Mouse (Mus musculus) intestine, embryonic 16.5 days (tissue): ENCODE measurements around the gene Tmod3. TPM values are rescaled to one million over a fixed set of nuclear protein-coding genes. Genes with fewer than 3 reads are reported as not detected.
A peak's percentile ranks its signal among the peaks of the same experiment; 100 is the strongest.

Experiments
- ATAC-seq: fragments of 200-750 bp; cut with Nextera tagmentation; 2 replicates; pipeline ENCODE4 v1.8.0; 2017; ENCODE audit warnings: moderate TSS enrichment, moderate library complexity
- H3K27ac ChIP-seq: fragments of 300-500 bp; sonication (generic); 2 replicates; pipeline ENCODE4 v1.5.1; 2014; ENCODE audit warnings: mild to moderate bottlenecking, low read length
- H3K27me3 ChIP-seq: fragments of 300-500 bp; sonication (generic); replicated peaks from 2 replicates; pipeline ENCODE4 v1.6.1; 2014; ENCODE audit warnings: low read length, control low read depth, mixed read lengths; ENCODE audit not compliant: control insufficient read depth, insufficient read depth
- H3K36me3 ChIP-seq: fragments of 300-500 bp; sonication (generic); 2 replicates; pipeline ENCODE4 v1.6.1; 2014; ENCODE audit warnings: low read length, control low read depth; ENCODE audit not compliant: control insufficient read depth, insufficient read depth
- H3K4me1 ChIP-seq: fragments of 300-500 bp; sonication (generic); 2 replicates; pipeline ENCODE4 v1.6.1; 2014; ENCODE audit warnings: low read length, control low read depth, mixed read lengths; ENCODE audit not compliant: control insufficient read depth, insufficient read depth
- H3K4me2 ChIP-seq: fragments of 300-500 bp; sonication (generic); 2 replicates; pipeline ENCODE4 v1.6.1; 2014; ENCODE audit warnings: low read depth, low read length, control low read depth
- H3K4me3 ChIP-seq: fragments of 300-500 bp; sonication (generic); 2 replicates; pipeline ENCODE4 v1.5.1; 2014; ENCODE audit warnings: mild to moderate bottlenecking, low read length
- H3K9ac ChIP-seq: fragments of 300-500 bp; sonication (generic); 2 replicates; pipeline ENCODE4 v1.6.1; 2014; ENCODE audit warnings: low read depth, low read length
- H3K9me3 ChIP-seq: fragments of 300-500 bp; sonication (generic); 2 replicates; pipeline ENCODE4 v1.6.1; 2016; ENCODE audit warnings: low read length, control low read depth; ENCODE audit not compliant: control insufficient read depth
- WGBS: fragments of 180-500 bp; shearing (Covaris S2); extraction: QIAGEN DNeasy Blood & Tissue Kit; methylation state at CpG from one replicate; pipeline ENCODE4 v1.1.7; 2014; 5-methylcytosine and 5-hydroxymethylcytosine counted together
- polyA plus RNA-seq: library from polyadenylated mRNA; unstranded; fragments of >200 nt; fragmentation: Nextera tagmentation; extraction: Ambion mirVana; gene quantifications from 2 replicates; pipeline ENCODE4 v1.2.1, GENCODE M21; 2015

Tmod3 gene
- polyA plus RNA-seq, 1 experiment from 2014 or later = 104 TPM

DNA sequence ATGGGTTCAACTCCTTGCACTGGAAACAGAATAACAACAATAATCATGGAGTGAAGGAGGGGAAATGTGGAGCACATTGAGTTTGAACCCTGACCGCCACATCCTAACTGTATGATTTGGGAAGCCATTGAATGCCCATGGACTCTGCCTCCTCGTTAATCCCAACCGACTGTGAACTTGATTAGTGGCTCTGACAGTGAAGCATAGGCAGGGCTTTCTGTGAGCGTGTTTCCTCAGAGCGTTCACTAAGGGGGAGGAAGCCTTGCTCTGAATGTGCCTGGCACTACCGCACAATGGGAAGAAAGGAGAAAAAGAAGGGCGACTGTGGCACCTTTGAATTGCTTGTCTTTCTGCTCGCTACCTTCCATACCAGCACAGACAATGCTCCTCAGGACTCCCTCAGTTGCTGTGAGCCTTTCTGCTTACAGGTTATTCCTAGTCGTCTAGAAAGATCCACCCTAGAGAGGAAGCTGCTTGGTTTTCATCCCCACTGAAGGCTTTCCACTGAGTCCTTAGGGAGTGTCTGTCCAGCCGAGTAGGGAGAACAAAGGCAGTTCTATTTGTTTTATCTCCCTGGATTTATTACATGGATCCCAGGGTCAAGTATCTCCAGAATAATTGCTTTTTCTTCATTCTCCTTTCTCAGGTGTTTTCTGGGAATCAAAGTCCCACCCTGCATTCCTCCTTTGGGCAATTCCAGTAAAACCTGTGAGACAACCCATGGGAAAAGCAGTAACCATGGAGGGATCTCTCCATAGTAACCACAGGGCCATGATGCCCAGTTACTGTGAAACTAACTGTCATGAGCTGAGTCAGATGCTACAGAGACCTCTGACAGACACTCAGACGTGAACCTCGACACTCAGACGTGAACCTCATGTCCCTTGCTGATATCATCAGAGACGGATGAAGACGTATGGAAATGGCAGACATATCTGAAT is 30.7 kb upstream of the Tmod3 start:
- ATAC-seq = peak; percentile 85

DNA sequence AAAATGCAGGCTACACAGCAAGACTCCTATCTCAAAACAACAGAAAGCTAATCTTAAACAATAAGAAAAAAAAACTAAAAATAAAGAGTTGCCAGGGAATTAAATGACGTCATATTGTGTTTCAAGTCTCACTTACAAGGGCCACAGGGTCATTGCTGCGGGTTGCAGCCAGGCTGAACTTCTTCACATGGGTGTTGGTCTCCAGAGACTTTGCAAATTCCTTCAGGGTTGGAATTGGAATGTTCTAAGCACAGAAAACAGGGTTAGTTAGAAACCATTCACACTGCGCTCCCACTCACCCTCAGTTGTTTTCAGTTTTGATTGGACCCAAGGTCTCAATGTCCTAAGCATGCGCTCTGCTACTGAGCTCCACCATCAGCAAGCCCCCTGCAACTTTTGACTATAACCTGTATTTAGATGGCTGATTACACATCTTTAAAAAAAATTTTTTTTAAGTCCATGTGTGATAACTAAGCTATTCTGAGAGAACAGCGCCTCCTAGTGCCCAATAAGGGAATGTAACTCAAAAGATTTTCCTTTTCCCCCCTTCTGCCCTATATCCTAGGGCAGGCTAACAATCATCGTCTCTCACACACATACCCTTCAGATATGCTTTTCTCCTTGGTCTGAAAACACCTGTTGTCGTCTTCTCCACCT is 22.4 kb upstream of the Tmod3 start:
- Histone ChIP-seq H3K4me2 (no peak overlapping the region), H3K36me3 (no peaks in the 10 kb centered on the region), H3K27me3 (no peaks in the 10 kb centered on the region), H3K4me1 (peaks cover 3% of the 10 kb centered on the region; the same call in 1 of the 2 replicates), H3K27ac (no peak overlapping the region), H3K9ac (no peak overlapping the region), H3K4me3 (no peak overlapping the region), H3K9me3 (no peaks in the 10 kb centered on the region)
- WGBS = 54% methylated on average over 7 of the region's 7 CpGs
- no peak for ATAC-seq

More for the DNA sequence above, 30.7 kb upstream of the Tmod3 start:
- Histone ChIP-seq H3K9ac (no peak overlapping the region), H3K9me3 (no peaks in the 10 kb centered on the region), H3K4me3 (no peak overlapping the region), H3K27me3 (no peaks in the 10 kb centered on the region), H3K36me3 (no peaks in the 10 kb centered on the region; the same call in 1 of the 2 replicates), H3K4me2 (no peak overlapping the region), H3K4me1 (no peaks in the 10 kb centered on the region), H3K27ac (no peak overlapping the region; the same call in 1 of the 2 replicates)
- WGBS = 67% methylated on average over 15 of the region's 15 CpGs

DNA sequence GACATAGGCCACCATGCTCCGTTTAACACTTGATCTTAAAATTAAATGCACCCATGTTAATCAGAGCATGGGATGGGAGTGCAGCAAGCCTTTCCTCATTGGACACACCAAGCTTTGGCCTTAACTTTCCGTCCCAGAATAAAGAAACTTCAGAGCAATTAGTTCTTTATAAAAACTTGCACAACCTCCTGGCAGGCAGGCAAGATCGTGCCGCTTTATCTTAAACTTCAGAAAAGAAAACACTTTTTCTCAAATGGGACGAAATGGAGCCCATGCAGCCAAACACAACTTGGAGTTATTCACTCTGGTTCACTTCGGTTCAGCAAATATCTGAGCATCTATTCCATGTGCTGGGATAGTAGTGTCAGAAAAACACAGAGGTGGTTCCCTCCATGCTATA is 19.9 kb upstream of the Tmod3 start:
- Histone ChIP-seq H3K4me2 (no peak overlapping the region), H3K4me3 (no peak overlapping the region), H3K36me3 (no peaks in the 10 kb centered on the region), H3K4me1 (peaks cover 3% of the 10 kb centered on the region; the same call in 1 of the 2 replicates), H3K27me3 (no peaks in the 10 kb centered on the region), H3K27ac (no peak overlapping the region), H3K9me3 (no peaks in the 10 kb centered on the region), H3K9ac (no peak overlapping the region)
- 95% methylated on average over 6 of the region's 6 CpGs for WGBS
- no peak for ATAC-seq

GRCm38 (mm10) chr9:75571036-75571942 is 11.8 kb upstream of the Tmod3 start:
- 87% methylated on average over 5 of the region's 5 CpGs for WGBS
- Histone ChIP-seq H3K27me3 (no peaks in the 10 kb centered on the region), H3K27ac (no peak overlapping the region), H3K36me3 (no peaks in the 10 kb centered on the region), H3K9me3 (no peaks in the 10 kb centered on the region), H3K9ac (no peak overlapping the region), H3K4me3 (no peak overlapping the region), H3K4me1 (no peaks in the 10 kb centered on the region), H3K4me2 (no peak overlapping the region)
- no peak for ATAC-seq

DNA sequence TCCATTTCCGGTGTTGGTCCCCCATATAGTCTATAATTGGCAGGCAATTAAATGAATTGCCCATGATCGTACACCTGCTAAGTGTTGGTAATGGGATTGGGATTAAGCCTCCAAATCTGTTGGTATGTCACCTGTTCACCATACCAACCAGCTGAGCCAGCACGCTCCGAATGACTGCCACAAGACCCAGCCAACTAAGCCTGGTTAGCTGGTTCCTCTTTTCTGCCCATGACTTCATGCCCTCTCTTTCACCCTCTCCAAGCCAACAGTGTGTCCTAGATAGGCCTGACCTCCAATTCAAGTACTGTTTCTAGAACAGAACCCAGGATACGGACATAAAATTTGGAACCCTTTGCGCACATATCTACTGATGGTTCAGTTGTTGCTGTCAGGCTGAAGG is 8.9 kb upstream of the Tmod3 start:
- H3K4me1 ChIP-seq = no peaks in the 10 kb centered on the region
- no peaks in the 10 kb centered on the region for H3K36me3 ChIP-seq
- H3K9ac ChIP-seq = no peak overlapping the region
- H3K27me3 ChIP-seq = no peaks in the 10 kb centered on the region
- 93% methylated on average over 6 of the region's 6 CpGs for WGBS
- no peak overlapping the region for H3K4me2 ChIP-seq
- no peak for ATAC-seq
- no peak overlapping the region for H3K4me3 ChIP-seq
- H3K27ac ChIP-seq = no peak overlapping the region
- no peaks in the 10 kb centered on the region for H3K9me3 ChIP-seq

DNA sequence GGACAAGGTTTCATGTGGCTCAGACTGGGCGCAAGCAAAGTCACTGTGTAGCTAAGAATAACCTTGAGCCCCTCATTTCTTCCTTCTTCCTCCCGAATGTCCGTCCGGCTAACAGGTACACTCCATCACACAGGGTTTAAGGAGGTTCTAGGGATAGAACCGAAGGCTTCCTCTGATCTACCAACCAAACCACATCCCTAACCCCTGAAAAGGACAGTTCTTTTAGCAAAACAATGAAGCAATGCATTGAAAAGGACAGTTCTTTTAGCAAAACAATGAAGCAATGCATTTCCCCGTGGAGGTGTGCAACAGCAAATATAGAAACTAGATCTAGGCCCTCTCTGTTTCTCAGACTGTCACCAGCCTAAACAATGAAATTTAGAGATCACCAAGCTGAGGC is 5.4 kb upstream of the Tmod3 start:
- ATAC-seq = no peak

DNA sequence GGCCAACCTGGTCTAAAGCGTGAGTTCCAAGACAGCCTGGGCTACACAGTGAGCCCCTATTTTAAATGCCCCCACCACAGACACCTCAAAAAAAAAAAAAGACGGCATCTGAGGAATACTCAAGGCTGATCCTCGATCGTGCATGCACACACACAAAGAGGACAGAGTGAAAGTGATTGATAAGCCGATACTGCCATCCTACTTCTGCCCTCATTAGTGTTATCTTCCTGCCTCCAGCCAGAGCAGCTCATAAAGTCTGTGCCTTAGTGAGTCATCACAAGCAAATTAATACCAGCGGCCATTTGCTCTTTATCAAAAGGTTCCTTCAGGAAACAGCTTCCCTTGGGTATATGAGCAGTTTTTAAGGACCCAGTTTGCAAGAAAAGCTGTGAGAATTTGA is 4.2 kb upstream of the Tmod3 start:
- ATAC-seq = no peak
- 65% methylated on average over 6 of the region's 6 CpGs for WGBS
- H3K4me3 ChIP-seq = no peak overlapping the region

More for the DNA sequence above, 5.4 kb upstream of the Tmod3 start:
- Histone ChIP-seq H3K4me1 (0 out of 2 replicates have a peak, but pooled peaks cover 2% of the 10 kb centered on the region), H3K9ac (no peak overlapping the region), H3K27ac (no peak overlapping the region), H3K4me3 (no peak overlapping the region), H3K36me3 (no peaks in the 10 kb centered on the region), H3K9me3 (no peaks in the 10 kb centered on the region), H3K4me2 (no peak overlapping the region), H3K27me3 (no peaks in the 10 kb centered on the region)
- WGBS = 86% methylated on average over 6 of the region's 6 CpGs

DNA sequence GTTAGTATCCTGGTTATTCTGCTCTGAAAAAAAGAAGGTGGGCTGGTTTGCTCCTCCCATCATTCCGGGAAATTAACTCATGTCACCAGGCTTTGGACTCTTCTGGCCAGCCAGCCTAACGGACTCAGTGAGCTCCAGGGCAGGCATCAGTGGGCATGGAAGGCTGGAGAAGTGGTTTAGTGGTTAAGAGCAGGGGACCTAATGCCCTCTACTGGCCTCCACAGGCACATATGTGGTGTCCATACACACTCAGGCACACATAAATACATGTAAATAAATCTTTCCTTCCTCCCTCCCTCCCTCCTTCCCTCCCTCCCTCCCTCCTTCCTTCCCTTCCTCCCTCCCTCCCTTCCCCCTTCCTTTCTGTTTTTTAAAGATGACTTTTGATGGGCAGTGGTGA is 3.7 kb upstream of the Tmod3 start:
- H3K4me3 ChIP-seq = no peak overlapping the region
- no peaks in the 10 kb centered on the region for H3K9me3 ChIP-seq
- no peak overlapping the region for H3K27ac ChIP-seq
- no peak overlapping the region for H3K4me2 ChIP-seq
- no peak for ATAC-seq
- no peaks in the 10 kb centered on the region for H3K36me3 ChIP-seq
- 0 out of 2 replicates have a peak, but pooled peaks cover 3% of the 10 kb centered on the region for H3K4me1 ChIP-seq
- H3K27me3 ChIP-seq = no peaks in the 10 kb centered on the region
- no peak overlapping the region for H3K9ac ChIP-seq
- WGBS = 64% methylated on average over 2 of the region's 2 CpGs

More for the DNA sequence above, 4.2 kb upstream of the Tmod3 start:
- Histone ChIP-seq H3K27me3 (no peaks in the 10 kb centered on the region), H3K4me1 (0 out of 2 replicates have a peak, but pooled peaks cover 3% of the 10 kb centered on the region), H3K9ac (no peak overlapping the region), H3K4me2 (no peak overlapping the region), H3K36me3 (no peaks in the 10 kb centered on the region), H3K9me3 (no peaks in the 10 kb centered on the region), H3K27ac (no peak overlapping the region)
